Mouse (Mus musculus) liver, adult 2 months (tissue): ENCODE data around the gene Pitx2.

Experiments used
- CTCF ChIP-seq: fragments of 200-500 bp; IDR thresholded peaks from 2 replicates; pipeline ENCODE4 v1.5.1; 2011; ENCODE audit warnings: low read depth, low read length, control low read depth
- POLR2A ChIP-seq: fragments of 200-500 bp; IDR thresholded peaks from 2 replicates; pipeline ENCODE4 v1.6.1; 2011; ENCODE audit warnings: low read length, control low read depth; ENCODE audit not compliant: insufficient read depth; ENCODE audit errors: extremely low read depth

- TF ChIP-seq CTCF (no peak), POLR2A (no peak)
These were observed 56.6 kb downstream of the Pitx2 start for GRCm38 (mm10) chr3:129256283-129256682.
